Mouse (Mus musculus): ENCODE measurements around the gene Cyp4f18.
"Not testable (repeated sequence)": the region's sequence is repeated elsewhere in the genome, so short reads cannot be mapped to it uniquely, and the experiment has no call there.

Cyp4f18 gene

DNA sequence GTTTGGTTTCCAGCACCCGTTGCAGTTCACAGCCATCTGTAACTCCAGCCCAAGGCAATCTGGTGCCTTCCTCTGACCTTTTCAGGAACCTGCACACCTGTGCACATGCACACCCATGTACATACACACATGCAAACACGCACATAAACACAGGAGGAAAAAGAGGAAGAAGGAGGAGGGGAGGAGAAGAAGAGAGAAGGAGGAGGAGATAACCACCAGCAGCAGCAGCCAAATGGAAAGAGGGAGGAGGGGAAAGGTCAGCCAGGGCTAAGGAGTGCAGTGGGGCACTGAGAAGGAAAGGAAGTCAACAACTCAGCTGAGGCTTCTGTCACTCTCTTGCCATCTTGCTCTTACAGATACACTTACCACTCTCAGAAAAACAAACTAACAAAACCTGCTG lies 28.4 kb downstream of the Cyp4f18 start:
- no peak for DNase-seq (ENCODE audit: low read depth, low spot score)

GRCm38 (mm10) chr8:71974211-71974610 lies 35.2 kb downstream of the Cyp4f18 start:
- no peak for DNase-seq (ENCODE audit: low read depth, low spot score)

DNA sequence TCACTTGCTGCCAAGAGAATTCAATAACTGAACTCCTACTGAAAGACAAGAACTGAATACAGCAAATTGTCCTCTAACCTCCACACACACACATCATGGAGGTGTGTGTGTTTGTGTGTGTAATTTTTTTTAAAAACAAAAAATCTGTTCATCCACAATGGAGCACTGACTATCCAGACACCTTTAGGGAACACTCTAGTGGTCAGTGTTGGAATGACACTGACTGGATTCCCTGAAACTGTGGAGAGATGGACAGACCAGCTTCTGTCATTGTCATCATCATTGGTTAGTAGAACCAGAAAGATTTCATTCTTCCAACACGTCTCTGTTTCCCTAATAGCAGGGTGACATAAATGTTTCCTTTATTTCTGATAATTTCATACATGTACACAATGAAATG lies 37.5 kb downstream of the Cyp4f18 start:
- no peak for DNase-seq (ENCODE audit: low read depth, low spot score)

DNA sequence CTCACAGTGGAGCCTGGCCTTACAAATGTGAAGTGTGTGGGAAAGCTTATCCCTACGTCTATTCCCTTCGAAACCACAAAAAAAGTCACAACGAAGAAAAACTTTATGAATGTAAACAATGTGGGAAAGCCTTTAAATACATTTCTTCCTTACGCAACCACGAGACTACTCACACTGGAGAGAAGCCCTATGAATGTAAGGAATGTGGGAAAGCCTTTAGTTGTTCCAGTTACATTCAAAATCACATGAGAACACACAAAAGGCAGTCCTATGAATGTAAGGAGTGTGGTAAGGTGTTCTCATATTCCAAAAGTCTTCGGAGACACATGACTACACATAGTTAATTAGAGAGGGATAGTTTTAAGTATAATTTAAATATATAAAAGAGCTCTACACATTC lies 40.8 kb downstream of the Cyp4f18 start:
- DNase-seq (ENCODE audit: low read depth, low spot score) = no peak

- no peak for DNase-seq (ENCODE audit: low read depth, low spot score)
Observed at GRCm38 (mm10) chr8:71968100-71968499, 41.3 kb downstream of the Cyp4f18 start.

- no peak for DNase-seq (ENCODE audit: low read depth, low spot score)
Observed at GRCm38 (mm10) chr8:71967261-71967660, 42.2 kb downstream of the Cyp4f18 start.

DNA sequence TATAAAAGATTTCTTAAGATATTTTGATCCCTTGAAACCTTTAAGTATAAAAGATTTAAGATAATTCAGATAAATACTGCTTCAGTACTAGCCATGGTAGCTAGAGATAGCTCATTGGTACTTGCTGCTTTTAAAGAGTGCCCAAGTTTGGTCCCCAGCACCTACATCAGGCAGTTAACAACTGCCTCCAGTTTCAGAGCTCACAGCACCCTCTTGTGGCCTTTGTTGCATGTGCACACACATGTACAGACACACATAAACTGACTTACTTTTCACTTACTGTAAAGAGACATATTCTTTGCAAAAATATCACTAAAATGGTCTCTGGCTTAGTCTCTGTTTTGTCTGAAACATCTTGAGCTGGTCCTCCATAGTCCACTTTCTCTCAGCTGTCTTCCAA lies 43.0 kb downstream of the Cyp4f18 start:
- DNase-seq (ENCODE audit: low read depth, low spot score) = no peak

- no peak for DNase-seq (ENCODE audit: low read depth, low spot score)
Observed at GRCm38 (mm10) chr8:71965166-71965565, 44.3 kb downstream of the Cyp4f18 start.

DNA sequence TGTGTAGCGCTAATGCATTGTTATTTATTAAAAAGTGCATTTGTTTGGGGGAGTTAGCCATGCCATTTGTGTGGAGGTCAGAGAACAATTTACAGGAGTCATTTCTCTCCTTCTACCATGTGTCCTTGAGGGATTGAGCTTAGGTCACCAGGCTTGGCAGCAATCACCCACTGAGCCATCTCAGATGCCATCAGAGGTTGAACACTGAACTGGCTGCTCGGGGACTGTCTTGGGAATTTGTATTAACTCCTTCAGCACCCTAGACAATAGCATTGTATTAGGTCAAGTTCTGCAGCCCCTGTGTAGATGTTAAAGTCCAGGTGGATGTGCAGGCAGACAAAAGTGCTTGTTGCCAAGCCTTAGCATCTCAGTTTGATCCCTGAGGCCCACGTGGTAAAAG lies 45.4 kb downstream of the Cyp4f18 start:
- DNase-seq (ENCODE audit: low read depth, low spot score) = no peak

DNA sequence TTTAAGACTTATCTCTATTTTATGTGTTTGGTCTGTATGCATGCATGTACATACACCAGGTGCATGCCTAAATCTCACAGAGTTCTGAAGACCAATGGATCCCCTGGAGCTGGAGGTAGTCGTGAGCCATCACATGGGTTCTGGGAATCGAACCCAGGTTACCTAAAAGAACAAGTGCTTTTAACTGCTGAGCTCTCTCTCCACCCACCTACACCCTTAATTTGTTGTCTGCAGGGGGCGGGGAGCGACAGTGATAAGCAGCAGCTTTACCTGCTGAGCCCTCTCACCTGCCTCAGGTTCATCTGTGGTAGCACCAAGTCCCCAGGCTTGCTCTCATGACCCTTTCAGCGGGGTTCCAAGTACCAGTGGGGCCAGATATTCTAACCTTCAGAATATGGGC lies 47.6 kb downstream of the Cyp4f18 start:
- DNase-seq (ENCODE audit: low read depth, low spot score) = no peak

- no peak for DNase-seq (ENCODE audit: low read depth, low spot score)
Observed at GRCm38 (mm10) chr8:71960483-71960882, 48.9 kb downstream of the Cyp4f18 start.

GRCm38 (mm10) chr8:71954666-71955065 lies 54.8 kb downstream of the Cyp4f18 start:
- no peak for DNase-seq (ENCODE audit: low read depth, low spot score)

GRCm38 (mm10) chr8:71952961-71953700 lies 56.3 kb downstream of the Cyp4f18 start:
- DNase-seq (ENCODE audit: low read depth, low spot score) = not testable (repeated sequence)

DNA sequence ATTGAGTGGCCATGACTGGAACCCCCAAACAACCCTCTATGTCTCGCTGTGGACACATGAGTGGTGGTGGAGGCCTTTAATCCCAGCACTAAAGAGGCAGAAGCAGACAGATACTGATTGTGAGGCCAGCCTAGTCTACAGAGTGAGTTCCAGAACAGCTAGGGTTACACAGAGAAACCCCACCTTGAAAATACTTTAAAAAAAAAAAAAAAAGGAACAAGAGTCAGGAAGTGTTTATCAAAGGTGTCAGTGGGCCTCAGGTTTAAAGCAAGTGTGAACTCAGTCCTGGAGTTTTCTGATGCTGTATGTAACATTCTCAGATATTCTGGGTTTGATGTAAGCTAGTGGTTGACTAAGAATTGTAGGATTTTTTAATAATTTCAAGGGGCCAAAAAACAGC lies 56.9 kb downstream of the Cyp4f18 start:
- no peak for DNase-seq (ENCODE audit: low read depth, low spot score)

- DNase-seq (ENCODE audit: low read depth, low spot score) = no peak
Observed at GRCm38 (mm10) chr8:71951436-71952161, 57.8 kb downstream of the Cyp4f18 start.

DNA sequence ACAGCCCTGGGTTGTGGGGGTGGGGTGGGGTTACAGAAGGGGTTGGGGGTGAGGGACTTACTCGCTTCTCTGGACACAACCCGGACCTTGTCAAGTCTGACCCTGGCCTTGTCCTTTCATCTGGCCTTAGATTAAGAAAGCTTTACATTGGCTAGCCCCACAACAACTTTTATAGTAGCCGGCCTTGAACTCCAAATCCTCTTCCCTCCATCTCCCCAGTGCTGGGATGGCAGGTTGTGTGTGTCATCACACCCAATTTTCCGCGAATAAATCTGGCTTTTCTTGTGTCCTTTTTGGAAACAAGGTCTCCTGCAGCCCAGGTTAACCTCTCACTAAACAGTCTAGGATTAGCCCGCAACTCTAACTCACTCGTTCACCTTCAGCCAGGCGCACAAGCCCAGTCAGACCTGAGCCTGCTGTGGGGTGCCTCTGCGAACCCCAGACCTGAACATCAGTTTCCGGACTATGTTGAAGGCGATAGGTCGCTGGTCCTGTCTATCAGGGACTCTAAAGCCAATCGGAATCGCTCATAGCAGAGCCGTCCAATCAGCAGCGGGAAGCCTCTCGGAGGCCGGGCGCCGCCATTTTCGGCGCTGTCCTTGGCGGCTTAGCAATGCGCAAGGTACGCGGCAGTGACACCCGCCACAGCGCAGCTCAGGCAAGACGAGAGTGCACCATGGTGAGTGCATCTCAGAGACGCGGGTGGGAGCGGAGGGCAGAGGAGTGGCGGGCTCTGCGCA lies 58.8 kb downstream of the Cyp4f18 start, which contains the start of gene Zfp961:
Gene Zfp961, plus strand, starts transcription at position 557 of the 740 bp plus-strand sequence.
- peak; percentile 97 for DNase-seq (ENCODE audit: low read depth, low spot score)

GRCm38 (mm10) chr8:71948624-71949023 lies 60.8 kb downstream of the Cyp4f18 start:
- DNase-seq (ENCODE audit: low read depth, low spot score) = no peak

- DNase-seq (ENCODE audit: low read depth, low spot score) = no peak
Observed at GRCm38 (mm10) chr8:71941776-71942175, 67.7 kb downstream of the Cyp4f18 start.

DNA sequence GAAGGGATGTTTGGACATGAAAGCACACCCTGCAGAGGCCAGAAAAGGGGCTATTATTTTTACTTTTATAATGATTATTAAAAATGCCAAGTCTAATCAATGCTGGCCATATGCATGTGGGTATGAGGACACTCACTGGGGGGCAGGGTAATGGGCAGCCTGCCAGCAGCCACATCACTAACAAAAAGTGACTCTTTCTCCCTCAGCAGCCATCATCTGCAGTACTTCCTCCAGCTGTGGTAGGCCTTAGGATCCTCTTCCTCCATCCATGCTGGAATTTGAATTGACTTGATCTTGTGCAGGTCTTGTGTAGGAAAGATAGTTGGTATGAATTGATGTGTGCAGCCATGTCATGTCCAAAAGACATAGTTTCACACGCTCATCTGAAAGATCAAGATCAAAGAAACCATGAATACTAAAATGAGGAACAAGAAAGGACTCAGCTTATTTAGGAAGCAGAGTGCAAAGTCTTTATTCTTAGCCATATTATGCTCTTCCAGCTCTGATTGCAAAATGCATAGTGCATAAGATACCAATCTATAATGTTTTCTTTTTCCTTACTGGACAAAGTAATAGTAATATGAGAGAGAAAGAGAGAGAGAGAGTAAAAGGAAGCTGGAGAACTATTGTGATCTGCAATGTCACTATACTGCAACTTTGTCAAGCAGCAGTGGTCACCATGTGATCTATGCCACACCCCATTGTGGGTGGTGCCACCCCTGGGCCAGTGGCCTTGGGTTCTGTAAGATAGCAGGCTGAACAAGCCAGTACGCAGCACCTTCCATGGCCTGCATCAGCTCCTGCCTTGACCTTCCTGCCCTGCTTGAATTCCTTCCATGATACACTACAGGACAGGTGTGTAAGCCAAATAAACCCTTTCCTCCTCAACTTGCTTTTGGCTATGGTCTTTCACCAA lies 68.9 kb downstream of the Cyp4f18 start:
- no peak for DNase-seq (ENCODE audit: low read depth, low spot score)

All from embryo, embryonic 11.5 days (tissue).